Mouse (Mus musculus): Measurements from ENCODE around the gene Vars.

- TF ChIP-seq TAL1 (conservative IDR thresholded peaks at IDR 0.05; ENCODE audit: low read depth, low read length) (peak; percentile 95), CTCF (IDR thresholded peaks at IDR 0.05; ENCODE audit: low read depth, low read length) (no peak), POLR2AphosphoS5 (IDR thresholded peaks at IDR 0.05; ENCODE audit: insufficient replicate concordance, low read depth, low read length) (no peak), GATA1 (IDR thresholded peaks at IDR 0.05; ENCODE audit: borderline replicate concordance, low read length) (no peak)
Measured at GRCm38 (mm10) chr17:35021842-35022477, 21.2 kb downstream of the Vars start.
